Mouse (Mus musculus) layer of hippocampus, postnatal 36 days (tissue): ENCODE data around the gene Dolpp1. TPM values are rescaled to one million over a fixed set of nuclear protein-coding genes. Genes with fewer than 3 reads are reported as not detected.

ENCODE experiments used
- DNase-seq, 2 experiments: peaks; one replicate each; pipeline ENCODE4 v3.0.0; 2022
- total RNA-seq, 2 experiments: library from RNA; stranded (reverse); gene quantifications; 2 replicates each; pipeline ENCODE4 v1.2.3; 2021

Gene Dolpp1
- total RNA-seq, 2 experiments from 2014 or later = 26.8 to 28.6 TPM

- no peak for DNase-seq
These were observed 12.7 kb upstream of the Dolpp1 start for GRCm38 (mm10) chr2:30379307-30379706.

GRCm38 (mm10) chr2:30380564-30381376, 11.3 kb upstream of the Dolpp1 start:
- no peak for DNase-seq

GRCm38 (mm10) chr2:30381377-30381725, 10.7 kb upstream of the Dolpp1 start:
- no peak for DNase-seq

- no peak for DNase-seq
These were observed 7.2 kb upstream of the Dolpp1 start for GRCm38 (mm10) chr2:30384814-30385213.

GRCm38 (mm10) chr2:30385591-30385990, 6.5 kb upstream of the Dolpp1 start:
- no peak for DNase-seq

- DNase-seq = no peak
These were observed 5.1 kb upstream of the Dolpp1 start for GRCm38 (mm10) chr2:30386913-30387312.

- DNase-seq = no peak
These were observed 3.1 kb upstream of the Dolpp1 start for GRCm38 (mm10) chr2:30389000-30389399.

- peak; percentile 57 to 66 for DNase-seq
These were observed 719 bp downstream of the Dolpp1 start for GRCm38 (mm10) chr2:30392577-30393369.

- no peak for DNase-seq
These were observed 1.3 kb downstream of the Dolpp1 start for GRCm38 (mm10) chr2:30393370-30393656.

GRCm38 (mm10) chr2:30395757-30396156, 3.7 kb downstream of the Dolpp1 start:
- no peak for DNase-seq

GRCm38 (mm10) chr2:30396246-30396645, 4.2 kb downstream of the Dolpp1 start:
- no peak for DNase-seq

- no peak for DNase-seq
These were observed 6.0 kb downstream of the Dolpp1 start for GRCm38 (mm10) chr2:30397986-30398512.

GRCm38 (mm10) chr2:30399191-30400171, 7.4 kb downstream of the Dolpp1 start:
- DNase-seq = no peak

GRCm38 (mm10) chr2:30401581-30401980, 9.5 kb downstream of the Dolpp1 start:
- DNase-seq = no peak

GRCm38 (mm10) chr2:30402351-30402826, 10.3 kb downstream of the Dolpp1 start:
- DNase-seq = no peak

GRCm38 (mm10) chr2:30402843-30403242, 10.8 kb downstream of the Dolpp1 start:
- no peak for DNase-seq

- DNase-seq = no peak
These were observed 11.8 kb downstream of the Dolpp1 start for GRCm38 (mm10) chr2:30403870-30404269.

GRCm38 (mm10) chr2:30407221-30407620, 15.2 kb downstream of the Dolpp1 start:
- no peak for DNase-seq

GRCm38 (mm10) chr2:30407778-30408177, 15.7 kb downstream of the Dolpp1 start:
- no peak for DNase-seq

- no peak for DNase-seq
These were observed 16.5 kb downstream of the Dolpp1 start for GRCm38 (mm10) chr2:30408452-30409100.

GRCm38 (mm10) chr2:30409454-30410176, 17.6 kb downstream of the Dolpp1 start:
- no peak for DNase-seq
